Mouse (Mus musculus): ENCODE results near the gene Btbd35f9.
"Not testable (repeated sequence)": the region's sequence is repeated elsewhere in the genome, so short reads cannot be mapped to it uniquely, and the experiment has no call there.

The Btbd35f9 gene

GRCm38 (mm10) chrX:34161399-34161798 is at the start of gene Btbd35f9:
Gene Btbd35f9 (minus strand): TSS chrX:34161499.
- not testable (repeated sequence) for DNase-seq (ENCODE audit: low spot score)
